Mouse (Mus musculus): ENCODE data around the gene Dyrk4. TPM values are rescaled to one million over a fixed set of nuclear protein-coding genes. Genes with fewer than 3 reads are reported as not detected.

Gene Dyrk4
- polyA plus RNA-seq (2016; fragmentation: Nextera tagmentation; extraction: Ambion mirVana): 0.12 TPM in 1 of 2 replicates, not detected in the other

- H3K36me3 ChIP-seq (replicated peaks): peaks cover 43% of the 10 kb centered on the region
- 8% methylated on average over 21 of the region's 21 CpGs for WGBS
- peak within 1 kb of the TSS; percentile 38 for H3K4me3 ChIP-seq
- DNase-seq (ENCODE audit: extremely low spot score, low spot score): peak; percentile 31
- H3K9me3 ChIP-seq: no peaks in the 10 kb centered on the region
- peaks cover 12% of the 10 kb centered on the region for H3K4me1 ChIP-seq
- H3K27ac ChIP-seq: peak within 1 kb of the TSS; percentile 48
- no peaks in the 10 kb centered on the region for H3K27me3 ChIP-seq (ENCODE audit: poor library complexity, severe bottlenecking)
These were observed at the start of gene Dyrk4 for GRCm38 (mm10) chr6:126921111-126921881. Gene Dyrk4, minus strand, starts transcription at chr6:126921839.

GRCm38 (mm10) chr6:126966241-126967026 is 44.8 kb upstream of the Dyrk4 start:
- no peak overlapping the region for H3K27ac ChIP-seq
- WGBS: 92% methylated on average over 14 of the region's 14 CpGs
- H3K36me3 ChIP-seq (replicated peaks): peaks cover 11% of the 10 kb centered on the region; the same call in 1 of the 2 replicates
- DNase-seq (ENCODE audit: extremely low spot score, low spot score): no peak
- no peaks in the 10 kb centered on the region for H3K9me3 ChIP-seq
- H3K4me1 ChIP-seq: 0 out of 2 replicates have a peak, but pooled peaks cover 2% of the 10 kb centered on the region
- H3K27me3 ChIP-seq (ENCODE audit: poor library complexity, severe bottlenecking): no peaks in the 10 kb centered on the region
- H3K4me3 ChIP-seq: no peak overlapping the region

- peaks cover 11% of the 10 kb centered on the region; the same call in 1 of the 2 replicates for H3K36me3 ChIP-seq (replicated peaks)
- H3K4me3 ChIP-seq: no peak overlapping the region
- no peak overlapping the region for H3K27ac ChIP-seq
- DNase-seq (ENCODE audit: extremely low spot score, low spot score): no peak
- WGBS: 91% methylated on average over 9 of the region's 9 CpGs
- H3K9me3 ChIP-seq: no peaks in the 10 kb centered on the region
- H3K4me1 ChIP-seq: no peaks in the 10 kb centered on the region
- H3K27me3 ChIP-seq (ENCODE audit: poor library complexity, severe bottlenecking): no peaks in the 10 kb centered on the region
These were observed 41.8 kb upstream of the Dyrk4 start for GRCm38 (mm10) chr6:126963426-126963825.

DNA sequence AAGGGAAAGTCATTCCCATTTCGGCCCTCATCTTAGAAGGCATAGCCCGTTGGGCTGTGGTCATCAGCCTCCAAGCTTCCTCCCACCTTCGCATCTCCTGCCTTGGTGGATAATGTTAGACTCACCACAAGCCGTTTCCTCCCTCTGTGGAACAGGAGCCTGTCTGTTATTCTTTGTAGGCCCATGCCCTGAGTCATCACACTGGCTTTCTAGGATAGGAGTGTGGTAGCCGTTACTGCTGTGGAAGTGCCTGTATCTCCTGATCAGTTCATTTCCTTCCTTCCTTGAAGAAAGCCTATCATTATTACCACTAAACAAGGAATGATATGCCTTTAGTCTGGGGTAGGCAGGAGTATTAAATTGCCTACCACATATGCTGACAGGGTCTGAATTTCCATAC is 41.1 kb upstream of the Dyrk4 start:
- Histone ChIP-seq H3K27me3 (ENCODE audit: poor library complexity, severe bottlenecking) (no peaks in the 10 kb centered on the region), H3K36me3 (replicated peaks) (peaks cover 11% of the 10 kb centered on the region; the same call in 1 of the 2 replicates), H3K4me1 (no peaks in the 10 kb centered on the region), H3K4me3 (no peak overlapping the region), H3K9me3 (no peaks in the 10 kb centered on the region), H3K27ac (no peak overlapping the region)
- 88% methylated on average over 5 of the region's 5 CpGs for WGBS
- no peak for DNase-seq (ENCODE audit: extremely low spot score, low spot score)

GRCm38 (mm10) chr6:126961371-126962018 is 39.9 kb upstream of the Dyrk4 start:
- Histone ChIP-seq H3K36me3 (replicated peaks) (peaks cover 11% of the 10 kb centered on the region; the same call in 1 of the 2 replicates), H3K9me3 (no peaks in the 10 kb centered on the region), H3K27ac (no peak overlapping the region), H3K4me3 (no peak overlapping the region), H3K27me3 (ENCODE audit: poor library complexity, severe bottlenecking) (no peaks in the 10 kb centered on the region), H3K4me1 (no peaks in the 10 kb centered on the region)
- no peak for DNase-seq (ENCODE audit: extremely low spot score, low spot score)
- WGBS: 92% methylated on average over 8 of the region's 8 CpGs

DNA sequence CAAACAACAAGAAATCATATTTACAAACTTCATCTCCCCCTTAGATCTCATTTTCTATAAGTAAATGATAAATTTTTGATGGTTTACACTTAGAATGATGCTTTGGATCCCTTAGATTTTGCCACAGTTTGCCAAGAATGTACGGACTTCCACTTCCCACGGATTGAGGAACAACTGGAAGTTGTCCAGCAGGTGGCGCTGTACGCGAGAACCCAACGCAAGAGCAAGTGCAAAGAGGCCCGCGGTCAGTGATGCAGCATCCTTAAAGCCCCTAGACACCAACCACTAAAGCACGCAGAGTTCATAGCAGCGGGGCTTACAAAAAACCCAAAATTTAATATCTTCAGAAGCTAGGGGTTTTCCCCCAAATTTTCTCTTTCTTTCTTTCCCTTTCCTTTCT is 34.1 kb upstream of the Dyrk4 start:
- Histone ChIP-seq H3K9me3 (no peaks in the 10 kb centered on the region), H3K4me3 (no peak overlapping the region), H3K36me3 (replicated peaks) (0 out of 2 replicates have a peak, but pooled peaks cover 4% of the 10 kb centered on the region), H3K27me3 (ENCODE audit: poor library complexity, severe bottlenecking) (no peaks in the 10 kb centered on the region), H3K4me1 (no peaks in the 10 kb centered on the region), H3K27ac (no peak overlapping the region)
- 13% methylated on average over 10 of the region's 10 CpGs for WGBS
- DNase-seq (ENCODE audit: extremely low spot score, low spot score): peak; percentile 76

GRCm38 (mm10) chr6:126948336-126948735 is 26.7 kb upstream of the Dyrk4 start:
- no peaks in the 10 kb centered on the region for H3K27me3 ChIP-seq (ENCODE audit: poor library complexity, severe bottlenecking)
- no peak for DNase-seq (ENCODE audit: extremely low spot score, low spot score)
- 86% methylated on average over 4 of the region's 4 CpGs for WGBS
- no peak overlapping the region for H3K4me3 ChIP-seq
- no peaks in the 10 kb centered on the region for H3K9me3 ChIP-seq
- H3K27ac ChIP-seq: no peak overlapping the region
- no peaks in the 10 kb centered on the region for H3K4me1 ChIP-seq
- peaks cover 21% of the 10 kb centered on the region for H3K36me3 ChIP-seq (replicated peaks)

- no peaks in the 10 kb centered on the region for H3K27me3 ChIP-seq (ENCODE audit: poor library complexity, severe bottlenecking)
- H3K9me3 ChIP-seq: no peaks in the 10 kb centered on the region
- peak overlapping the region; percentile 88 for H3K4me3 ChIP-seq
- H3K36me3 ChIP-seq (replicated peaks): peaks cover 20% of the 10 kb centered on the region
- WGBS: 6% methylated on average over 5 of the region's 5 CpGs
- DNase-seq (ENCODE audit: extremely low spot score, low spot score): no peak
- H3K27ac ChIP-seq: no peak overlapping the region
- peaks cover 30% of the 10 kb centered on the region for H3K4me1 ChIP-seq
These were observed 18.8 kb upstream of the Dyrk4 start for GRCm38 (mm10) chr6:126940451-126940850.

- Histone ChIP-seq H3K27me3 (ENCODE audit: poor library complexity, severe bottlenecking) (no peaks in the 10 kb centered on the region), H3K27ac (peak within 1 kb of the TSS; percentile 93), H3K9me3 (no peaks in the 10 kb centered on the region), H3K4me1 (peaks cover 30% of the 10 kb centered on the region), H3K36me3 (replicated peaks) (peaks cover 24% of the 10 kb centered on the region), H3K4me3 (peak within 1 kb of the TSS; percentile 88)
- under 1% methylated on average over 33 of the region's 33 CpGs for WGBS
- DNase-seq (ENCODE audit: extremely low spot score, low spot score): peak; percentile 93
These were observed 18.0 kb upstream of the Dyrk4 start, which contains the start of the genes Rad51ap1 and D6Wsu163e for GRCm38 (mm10) chr6:126939487-126940171. Gene Rad51ap1, minus strand, starts transcription at chr6:126939587. Gene D6Wsu163e, plus strand, starts transcription at chr6:126939962.

GRCm38 (mm10) chr6:126938853-126939486 is 17.3 kb upstream of the Dyrk4 start:
- under 1% methylated on average over 31 of the region's 31 CpGs for WGBS
- peak overlapping the region; percentile 88 for H3K4me3 ChIP-seq
- H3K27ac ChIP-seq: peak overlapping the region; percentile 93
- H3K36me3 ChIP-seq (replicated peaks): peaks cover 29% of the 10 kb centered on the region
- peaks cover 30% of the 10 kb centered on the region for H3K4me1 ChIP-seq
- no peaks in the 10 kb centered on the region for H3K9me3 ChIP-seq
- DNase-seq (ENCODE audit: extremely low spot score, low spot score): peak; percentile 19
- no peaks in the 10 kb centered on the region for H3K27me3 ChIP-seq (ENCODE audit: poor library complexity, severe bottlenecking)

- no peak for DNase-seq (ENCODE audit: extremely low spot score, low spot score)
- H3K27ac ChIP-seq: 0 out of 2 replicates have a peak overlapping the region, but pooled peaks have one; percentile 93
- WGBS: 90% methylated on average over 2 of the region's 2 CpGs
These were observed 16.4 kb upstream of the Dyrk4 start for GRCm38 (mm10) chr6:126938047-126938446.

More at GRCm38 (mm10) chr6:126938047-126938446, 16.4 kb upstream of the Dyrk4 start:
- Histone ChIP-seq H3K27me3 (ENCODE audit: poor library complexity, severe bottlenecking) (no peaks in the 10 kb centered on the region), H3K4me1 (peaks cover 30% of the 10 kb centered on the region), H3K9me3 (no peaks in the 10 kb centered on the region), H3K36me3 (replicated peaks) (peaks cover 39% of the 10 kb centered on the region), H3K4me3 (peak overlapping the region; percentile 88)
